Mouse (Mus musculus) lung, embryonic 14.5 days (tissue): ENCODE measurements around the gene Dapp1. TPM values are rescaled to one million over a fixed set of nuclear protein-coding genes. Genes with fewer than 3 reads are reported as not detected.

Experiments used
- ATAC-seq: fragments of 200-750 bp; cut with Nextera tagmentation; 2 replicates; pipeline ENCODE4 v1.8.0; 2017; ENCODE audit warnings: mild to moderate bottlenecking, moderate TSS enrichment, moderate library complexity; ENCODE audit not compliant: insufficient read depth
- DNase-seq: peaks from one replicate; pipeline ENCODE4 v3.0.0-alpha.2; 2015
- H3K27ac ChIP-seq: fragments of 300-500 bp; sonication (generic); 2 replicates; pipeline ENCODE4 v1.5.1; 2014; ENCODE audit warnings: low read depth, mild to moderate bottlenecking, moderate library complexity
- H3K27me3 ChIP-seq: fragments of 300-500 bp; sonication (generic); 2 replicates; pipeline ENCODE4 v1.6.1; 2014; ENCODE audit warnings: low read length, control low read depth; ENCODE audit not compliant: insufficient read depth
- H3K36me3 ChIP-seq: fragments of 300-500 bp; sonication (generic); 2 replicates; pipeline ENCODE4 v1.6.1; 2014; ENCODE audit warnings: control low read depth; ENCODE audit not compliant: insufficient read depth
- H3K4me1 ChIP-seq: fragments of 300-500 bp; sonication (generic); 2 replicates; pipeline ENCODE4 v1.6.1; 2014; ENCODE audit warnings: antibody characterized with exemption, control low read depth; ENCODE audit not compliant: insufficient read depth
- H3K4me2 ChIP-seq: fragments of 300-500 bp; sonication (generic); 2 replicates; pipeline ENCODE4 v1.6.1; 2014; ENCODE audit warnings: mild to moderate bottlenecking
- H3K4me3 ChIP-seq: fragments of 300-500 bp; sonication (generic); 2 replicates; pipeline ENCODE4 v1.5.1; 2014; ENCODE audit warnings: low read depth, low read length
- H3K9ac ChIP-seq: fragments of 300-500 bp; sonication (generic); 2 replicates; pipeline ENCODE4 v1.6.1; 2014
- H3K9me3 ChIP-seq: fragments of 300-500 bp; sonication (generic); 2 replicates; pipeline ENCODE4 v1.6.1; 2016; ENCODE audit warnings: low read depth, low read length, control low read depth
- CTCF ChIP-seq: IDR thresholded peaks from 2 replicates; pipeline ENCODE4 v1.5.1; 2016; ENCODE audit warnings: antibody characterized with exemption, low read depth
- WGBS: fragments of 180-500 bp; shearing (Covaris S2); extraction: QIAGEN DNeasy Blood & Tissue Kit; methylation state at CpG from one replicate; pipeline ENCODE4 v1.1.7; 2014; 5-methylcytosine and 5-hydroxymethylcytosine counted together
- polyA plus RNA-seq: library from polyadenylated mRNA; unstranded; fragments of >200 nt; fragmentation: Nextera tagmentation; extraction: Ambion mirVana; gene quantifications from 2 replicates; pipeline ENCODE4 v1.2.1, GENCODE M21; 2014

Gene Dapp1
- polyA plus RNA-seq, 1 experiment from 2014 or later, result 8.0 TPM

- DNase-seq, result no peak
- Histone ChIP-seq H3K9me3 (no peaks in the 10 kb centered on the region), H3K9ac (no peak overlapping the region), H3K4me1 (peaks cover 7% of the 10 kb centered on the region; the same call in 1 of the 2 replicates), H3K27ac (no peak overlapping the region), H3K36me3 (no peaks in the 10 kb centered on the region), H3K27me3 (no peaks in the 10 kb centered on the region), H3K4me2 (no peak overlapping the region), H3K4me3 (no peak overlapping the region)
- ATAC-seq, result no peak
- TF ChIP-seq CTCF, result no peak
- 85% methylated on average over 17 of the region's 17 CpGs for WGBS
Measured at GRCm38 (mm10) chr3:137975856-137976423, 5.4 kb downstream of the Dapp1 start.

- Histone ChIP-seq H3K27ac (no peak overlapping the region), H3K4me2 (no peak overlapping the region), H3K4me3 (no peak overlapping the region), H3K9me3 (no peaks in the 10 kb centered on the region), H3K36me3 (no peaks in the 10 kb centered on the region), H3K9ac (no peak overlapping the region), H3K27me3 (no peaks in the 10 kb centered on the region), H3K4me1 (peaks cover 7% of the 10 kb centered on the region; the same call in 1 of the 2 replicates)
- no peak for TF ChIP-seq CTCF
- ATAC-seq (no peak), DNase-seq (no peak)
- 87% methylated on average over 7 of the region's 7 CpGs for WGBS
Measured at GRCm38 (mm10) chr3:137975435-137975834, 5.9 kb downstream of the Dapp1 start.

DNA sequence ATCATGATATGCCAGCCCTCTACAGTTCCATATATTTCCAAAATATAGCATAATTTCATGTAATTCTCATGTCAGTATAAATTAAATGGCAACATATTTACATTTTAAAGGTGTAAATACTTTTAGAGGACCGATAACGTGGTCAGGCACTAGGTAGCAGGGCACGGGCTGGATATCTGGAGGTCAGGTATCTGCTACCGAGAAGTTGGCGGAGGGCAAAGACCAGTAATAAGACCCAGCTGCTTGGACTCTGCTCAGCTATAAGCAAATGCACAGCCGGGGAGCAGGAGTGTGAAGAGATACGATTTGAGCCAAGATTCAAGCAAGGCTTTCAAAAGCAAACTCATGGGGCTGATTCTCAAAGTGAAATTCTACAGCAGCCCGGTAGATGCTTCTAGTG is 7.0 kb downstream of the Dapp1 start:
- ATAC-seq (no peak), DNase-seq (no peak)
- Histone ChIP-seq H3K9me3 (no peaks in the 10 kb centered on the region), H3K27ac (no peak overlapping the region), H3K27me3 (no peaks in the 10 kb centered on the region), H3K4me3 (no peak overlapping the region), H3K9ac (no peak overlapping the region), H3K4me1 (peaks cover 2% of the 10 kb centered on the region; the same call in 1 of the 2 replicates), H3K36me3 (no peaks in the 10 kb centered on the region), H3K4me2 (no peak overlapping the region)
- WGBS, result 51% methylated on average over 8 of the region's 8 CpGs
- TF ChIP-seq CTCF, result no peak

GRCm38 (mm10) chr3:137972989-137973388 is 8.4 kb downstream of the Dapp1 start:
- H3K27ac ChIP-seq, result 0 out of 2 replicates have a peak overlapping the region, but pooled peaks have one; percentile 38
- no peaks in the 10 kb centered on the region for H3K36me3 ChIP-seq
- 86% methylated on average over 7 of the region's 7 CpGs for WGBS
- no peak for ATAC-seq
- no peak for TF ChIP-seq CTCF
- H3K4me2 ChIP-seq, result no peak overlapping the region
- peaks cover 2% of the 10 kb centered on the region; the same call in 1 of the 2 replicates for H3K4me1 ChIP-seq
- DNase-seq, result no peak
- no peak overlapping the region for H3K4me3 ChIP-seq
- no peak overlapping the region for H3K9ac ChIP-seq
- no peaks in the 10 kb centered on the region for H3K27me3 ChIP-seq
- H3K9me3 ChIP-seq, result no peaks in the 10 kb centered on the region

- peak; percentile 68 for ATAC-seq
- no peaks in the 10 kb centered on the region for H3K27me3 ChIP-seq
- TF ChIP-seq CTCF, result no peak
- no peaks in the 10 kb centered on the region for H3K36me3 ChIP-seq
- H3K4me3 ChIP-seq, result no peak overlapping the region
- H3K9me3 ChIP-seq, result no peaks in the 10 kb centered on the region
- H3K27ac ChIP-seq, result no peak overlapping the region
- no peak for DNase-seq
- H3K4me1 ChIP-seq, result peaks cover 2% of the 10 kb centered on the region; the same call in 1 of the 2 replicates
- H3K9ac ChIP-seq, result no peak overlapping the region
- 59% methylated on average over 5 of the region's 5 CpGs for WGBS
- H3K4me2 ChIP-seq, result no peak overlapping the region
Measured at GRCm38 (mm10) chr3:137972224-137972623, 9.1 kb downstream of the Dapp1 start.

- Histone ChIP-seq H3K9ac (peak overlapping the region; percentile 2; the same call in 1 of the 2 replicates), H3K36me3 (no peaks in the 10 kb centered on the region), H3K9me3 (no peaks in the 10 kb centered on the region), H3K4me1 (peaks cover 2% of the 10 kb centered on the region; the same call in 1 of the 2 replicates), H3K27ac (no peak overlapping the region), H3K27me3 (no peaks in the 10 kb centered on the region), H3K4me2 (peak overlapping the region; percentile 13), H3K4me3 (no peak overlapping the region)
- 47% methylated on average over 12 of the region's 12 CpGs for WGBS
- ATAC-seq (0 out of 2 replicates have a peak, but pooled peaks have one; percentile 13), DNase-seq (peak; percentile 58)
- no peak for TF ChIP-seq CTCF
Measured at GRCm38 (mm10) chr3:137969951-137970350, 11.4 kb downstream of the Dapp1 start.

DNA sequence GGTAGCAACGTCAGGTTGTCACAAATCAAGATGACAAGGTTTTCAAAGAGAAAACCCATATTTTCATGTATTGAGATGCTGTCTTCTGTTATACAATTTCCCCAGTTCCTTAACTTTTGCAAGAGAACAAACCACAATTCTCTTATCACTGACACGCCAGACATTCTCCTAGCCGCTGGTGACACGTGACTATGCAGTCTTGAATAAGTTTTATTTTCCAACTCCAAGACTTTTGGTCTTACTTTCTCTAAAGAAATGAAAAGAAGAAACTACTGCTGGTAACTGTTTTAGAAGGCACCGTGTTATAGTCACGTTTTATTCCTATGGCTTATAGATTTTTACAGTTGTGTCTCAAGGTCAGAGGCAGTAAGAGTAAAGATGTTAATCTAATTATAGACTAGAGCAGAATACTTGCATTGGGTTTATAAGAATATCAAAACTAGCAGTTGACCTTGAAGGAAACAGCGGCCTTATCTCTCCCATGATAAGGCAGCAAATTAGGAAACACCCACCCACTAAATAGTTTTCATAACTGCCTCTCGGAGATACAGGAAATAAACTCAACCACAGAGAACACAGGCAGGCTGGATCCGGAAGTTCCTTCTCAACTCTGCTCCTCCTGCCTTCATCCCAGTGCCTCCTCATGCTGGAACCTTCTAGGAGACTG is 12.4 kb downstream of the Dapp1 start:
- 56% methylated on average over 9 of the region's 9 CpGs for WGBS
- no peak overlapping the region for H3K4me3 ChIP-seq
- ATAC-seq, result no peak

More for the DNA sequence above, 12.4 kb downstream of the Dapp1 start:
- no peaks in the 10 kb centered on the region for H3K36me3 ChIP-seq
- no peaks in the 10 kb centered on the region for H3K9me3 ChIP-seq
- H3K4me1 ChIP-seq, result no peaks in the 10 kb centered on the region; the same call in 1 of the 2 replicates
- peak; percentile 14 for DNase-seq
- no peaks in the 10 kb centered on the region for H3K27me3 ChIP-seq
- no peak for TF ChIP-seq CTCF
- H3K9ac ChIP-seq, result no peak overlapping the region
- 0 out of 2 replicates have a peak overlapping the region, but pooled peaks have one; percentile 47 for H3K27ac ChIP-seq
- H3K4me2 ChIP-seq, result no peak overlapping the region
